Mouse (Mus musculus) adrenal gland (tissue): Measurements from ENCODE around the gene AY761185.

Experiments used
- intact Hi-C: fragments of 180-260 bp; cut with DNase I; formaldehyde crosslinking; loops from one replicate; pipeline ENCODE4 v1.15.1; 2025
- long read RNA-seq, 2 experiments: library from polyadenylated mRNA; unstranded; transcript quantifications; one replicate each; pipeline ENCODE4 v2.0.0; 2020; ENCODE audit warnings: borderline replicate concordance in 1 of 2; ENCODE audit not compliant: insufficient replicate concordance in 1 of 2

AY761185 gene
- long read RNA-seq, experiment 1 = 0 reads
- long read RNA-seq, experiment 2 = 0 reads

DNA sequence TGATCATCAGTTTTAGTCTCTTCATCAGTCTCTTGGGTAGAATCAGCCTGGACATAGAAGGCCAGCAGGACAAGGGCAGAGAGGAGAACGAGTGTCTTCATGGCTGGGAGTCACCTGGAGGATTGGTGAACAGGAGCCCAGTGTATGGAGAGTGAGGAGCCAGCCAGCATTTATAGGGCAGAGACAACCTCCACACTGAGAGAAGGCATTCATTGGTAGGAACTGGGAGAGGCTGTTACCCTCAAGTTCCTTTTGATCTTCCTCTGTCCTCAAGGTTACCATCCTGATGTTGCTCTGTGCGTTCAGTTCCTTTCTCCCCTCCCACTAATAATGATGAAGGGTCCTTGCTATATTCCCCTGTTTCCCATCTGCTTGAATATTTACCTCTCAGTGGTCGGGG is at the start of gene AY761185:
Gene AY761185, minus strand, starts transcription at position 101 of the 400 bp plus-strand sequence.
- intact Hi-C loops = loop anchor here (5.0 kb wide), 2 partner anchors 48 to 68 kb away; no protein-coding TSS in a partner anchor

DNA sequence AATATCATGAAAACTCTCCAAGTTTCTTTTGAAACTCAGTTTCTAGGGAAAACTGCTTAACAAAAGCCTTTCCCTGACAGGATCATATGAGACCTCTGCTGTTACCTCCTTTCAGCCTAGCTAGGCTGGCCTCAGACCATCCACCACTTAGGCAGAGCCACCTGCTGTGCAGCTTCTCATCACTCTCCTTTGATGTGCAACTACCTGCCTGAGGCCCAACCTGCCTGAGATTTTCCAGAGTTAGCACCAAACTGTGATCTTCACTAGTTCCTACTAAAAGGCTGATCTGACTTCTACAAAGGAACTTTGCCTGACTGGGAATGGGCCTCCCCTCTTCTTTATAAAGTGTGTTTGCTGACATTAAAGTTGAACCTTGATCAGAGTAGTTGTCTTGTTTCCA is 49.5 kb upstream of the AY761185 start:
- intact Hi-C loops = loop anchor here (2.0 to 10.0 kb wide), 3 partner anchors 17 to 781 kb away; partner anchors contain the start of gene AY761185

DNA sequence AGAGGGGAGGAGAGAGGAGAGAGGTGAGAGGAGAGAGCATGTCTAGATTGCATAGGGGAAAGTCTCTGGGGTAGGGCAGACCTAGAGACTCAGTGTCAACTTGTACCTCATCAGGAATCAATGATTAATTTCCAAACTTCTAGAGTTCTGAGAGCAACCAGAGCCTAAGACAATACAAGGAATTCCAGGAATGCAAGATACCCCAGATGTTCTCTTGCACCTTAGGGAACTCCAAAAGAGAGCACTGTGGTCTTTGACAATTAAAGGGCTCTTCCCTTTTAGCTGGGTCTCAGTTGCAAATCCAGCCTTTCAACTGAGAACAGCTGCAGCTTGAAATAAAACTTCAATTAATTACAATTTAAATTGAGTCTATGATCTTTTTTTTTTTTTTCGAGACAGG is 35.3 kb upstream of the AY761185 start:
- intact Hi-C loops = no loop called here

DNA sequence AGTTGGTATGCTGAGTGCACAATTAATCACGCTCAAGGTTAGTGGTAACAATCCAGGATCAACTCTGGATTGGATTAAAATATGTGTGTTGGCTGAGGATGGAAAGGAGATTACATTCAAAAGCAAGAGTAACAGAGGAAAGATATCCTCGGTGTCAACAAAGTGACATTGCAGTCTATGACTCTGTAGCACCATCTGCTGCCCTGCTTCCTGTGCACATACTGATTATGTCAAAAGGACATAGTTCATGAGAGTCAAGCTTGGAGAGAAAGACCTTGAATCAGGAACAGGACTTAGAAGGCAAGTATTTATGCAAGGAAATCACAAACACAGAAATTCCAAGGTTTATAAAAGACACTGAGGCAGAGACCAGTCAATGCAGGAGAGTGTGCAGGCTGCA is 20.0 kb upstream of the AY761185 start:
- intact Hi-C loops = no loop called here

DNA sequence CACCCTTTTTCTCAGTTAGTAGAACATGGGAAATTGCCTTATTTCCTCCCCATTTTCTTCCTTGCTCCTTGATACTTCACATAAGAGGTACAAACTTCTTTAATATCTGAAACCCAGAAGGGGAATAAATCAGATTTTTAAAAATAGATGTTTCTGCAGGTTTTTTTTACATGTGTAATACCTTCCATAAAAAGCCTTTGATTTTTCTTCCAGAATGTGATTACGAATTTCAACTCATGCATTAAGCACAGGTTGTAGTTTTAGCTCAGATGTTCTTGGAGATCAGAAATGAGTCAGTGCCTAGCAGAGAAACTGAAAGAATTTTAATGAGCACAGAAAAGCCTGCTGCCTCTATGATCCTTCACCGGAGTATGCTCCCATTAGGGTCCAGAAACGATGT is 22.5 kb downstream of the AY761185 start, which contains the start of gene Gm6040:
Gene Gm6040, minus strand, starts transcription at position 101 of the 400 bp plus-strand sequence.
- intact Hi-C loops = no loop called here

DNA sequence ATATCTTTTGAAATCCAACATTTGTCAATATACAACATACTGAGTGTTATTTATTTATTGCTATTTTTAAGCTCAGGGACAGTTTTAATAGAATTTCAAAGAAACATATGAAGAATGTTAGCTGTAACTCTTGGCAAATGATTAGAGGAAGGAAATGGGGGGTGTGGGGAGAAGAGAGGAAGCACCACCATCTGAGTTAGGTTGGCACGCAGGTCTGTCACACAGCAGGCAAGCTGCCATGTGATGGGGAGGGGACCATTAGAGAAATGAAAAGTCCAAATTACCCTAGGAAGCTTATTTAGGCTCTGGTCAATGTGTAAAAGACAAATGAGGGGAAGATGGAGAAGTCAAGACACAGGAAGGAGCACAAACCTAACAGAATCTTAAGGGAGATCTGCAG is 32.2 kb downstream of the AY761185 start:
- intact Hi-C loops = no loop called here

DNA sequence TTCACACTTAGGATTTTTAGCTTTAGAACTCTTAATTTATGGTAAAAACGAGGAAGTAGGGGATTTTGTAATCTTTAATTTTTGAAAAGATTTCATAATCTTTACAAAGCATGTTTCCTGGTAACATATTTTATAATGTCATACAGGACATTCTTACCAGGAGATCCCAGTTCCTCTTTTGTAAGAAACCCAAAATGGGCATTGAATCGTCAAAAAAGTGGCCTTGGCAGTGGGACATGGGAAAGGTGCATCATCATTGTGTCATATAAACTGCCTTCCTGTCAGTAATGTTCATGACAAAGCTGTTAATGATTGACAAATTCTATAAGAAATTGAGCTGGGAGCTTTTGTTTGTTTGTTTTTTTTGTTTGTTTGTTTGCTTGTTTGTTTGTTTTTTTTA is 36.3 kb downstream of the AY761185 start:
- intact Hi-C loops = no loop called here

DNA sequence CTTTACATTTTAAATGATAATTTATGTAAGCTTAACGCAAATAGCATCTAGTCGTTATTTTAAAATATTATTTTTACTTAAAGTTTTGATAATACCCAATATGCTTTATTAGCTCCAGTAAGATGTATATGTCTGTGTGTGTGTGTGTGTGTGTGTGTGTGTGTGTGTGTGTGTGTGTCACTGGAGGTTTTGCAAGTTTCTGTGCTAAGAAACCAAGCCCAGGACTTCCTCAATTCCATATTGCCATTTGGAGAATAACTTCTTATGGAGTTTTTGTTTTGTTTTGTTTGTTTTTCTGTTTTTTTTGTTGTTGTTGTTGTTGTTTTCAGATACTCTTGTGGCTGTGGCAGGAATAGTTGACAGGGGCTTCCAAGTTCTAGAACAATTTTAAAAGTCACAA is 37.4 kb downstream of the AY761185 start:
- intact Hi-C loops = no loop called here

DNA sequence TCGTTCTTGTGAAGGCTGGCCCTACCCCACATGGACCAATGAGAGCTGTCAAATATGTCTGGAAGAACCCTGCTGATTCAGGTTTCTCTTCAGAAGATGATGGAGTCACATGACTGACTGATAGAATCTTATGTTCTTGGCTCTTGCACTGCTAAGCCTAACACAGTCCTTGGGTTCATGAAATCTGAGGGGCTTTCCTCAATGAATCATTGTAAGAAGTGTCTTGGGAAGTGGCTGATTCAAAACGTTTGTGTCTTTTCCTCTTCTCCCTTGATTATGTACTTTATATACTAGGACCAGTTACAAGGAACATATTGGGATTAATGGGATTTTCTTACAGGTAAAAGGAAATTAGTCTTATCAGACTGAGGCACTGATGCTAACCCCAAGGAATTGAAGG is 42.0 kb downstream of the AY761185 start, which contains the start of gene Gm15056:
Gene Gm15056, minus strand, starts transcription at position 101 of the 400 bp plus-strand sequence.
- intact Hi-C loops = no loop called here
